Mouse (Mus musculus) intestine, embryonic 14.5 days (tissue): ENCODE measurements at regions not wholly inside any gene's neighbourhood (a gene's known extent, or its start where the extent isn't known, plus 50 kb on each side); places are given as distances from the start of the nearest gene placed in this dataset.
"Not testable (repeated sequence)": the region's sequence is repeated elsewhere in the genome, so short reads cannot be mapped to it uniquely, and the experiment has no call there.

Source experiments
- ATAC-seq: fragments of 200-750 bp; cut with Nextera tagmentation; replicated peaks from 2 replicates; pipeline ENCODE4 v1.8.0; 2017; ENCODE audit warnings: low read depth, moderate number of reproducible peaks, moderate TSS enrichment, moderate library complexity; ENCODE audit not compliant: low FRiP score, low TSS enrichment
- DNase-seq: peaks from one replicate; pipeline ENCODE4 v3.0.0-alpha.2; 2018; ENCODE audit warnings: low spot score
- H3K27ac ChIP-seq: fragments of 300-500 bp; sonication (generic); 2 replicates; pipeline ENCODE4 v1.5.1; 2014; ENCODE audit warnings: low read depth, mild to moderate bottlenecking, control low read depth
- H3K27me3 ChIP-seq: fragments of 300-500 bp; sonication (generic); replicated peaks from 2 replicates; pipeline ENCODE4 v1.6.1; 2014; ENCODE audit warnings: low read length, control low read depth; ENCODE audit not compliant: control insufficient read depth, insufficient read depth
- H3K36me3 ChIP-seq: fragments of 300-500 bp; sonication (generic); 2 replicates; pipeline ENCODE4 v1.6.1; 2014; ENCODE audit warnings: low read length, control low read depth; ENCODE audit not compliant: control insufficient read depth, insufficient read depth
- H3K4me1 ChIP-seq: fragments of 300-500 bp; sonication (generic); replicated peaks from 2 replicates; pipeline ENCODE4 v1.6.1; 2014; ENCODE audit warnings: low read length, control low read depth, mixed read lengths; ENCODE audit not compliant: control insufficient read depth, insufficient read depth
- H3K4me2 ChIP-seq: fragments of 300-500 bp; sonication (generic); 2 replicates; pipeline ENCODE4 v1.6.1; 2014; ENCODE audit warnings: low read length
- H3K4me3 ChIP-seq: fragments of 300-500 bp; sonication (generic); 2 replicates; pipeline ENCODE4 v1.5.1; 2014; ENCODE audit warnings: low read depth, low read length, control low read depth, mixed read lengths
- H3K9ac ChIP-seq: fragments of 300-500 bp; sonication (generic); 2 replicates; pipeline ENCODE4 v1.6.1; 2014; ENCODE audit warnings: mild to moderate bottlenecking, low read length
- H3K9me3 ChIP-seq: fragments of 300-500 bp; sonication (generic); 2 replicates; pipeline ENCODE4 v1.6.1; 2016; ENCODE audit warnings: low read length, control low read depth; ENCODE audit not compliant: control insufficient read depth
- WGBS: fragments of 180-500 bp; shearing (Covaris S2); extraction: QIAGEN DNeasy Blood & Tissue Kit; methylation state at CpG from one replicate; pipeline ENCODE4 v1.1.7; 2014; 5-methylcytosine and 5-hydroxymethylcytosine counted together

DNA sequence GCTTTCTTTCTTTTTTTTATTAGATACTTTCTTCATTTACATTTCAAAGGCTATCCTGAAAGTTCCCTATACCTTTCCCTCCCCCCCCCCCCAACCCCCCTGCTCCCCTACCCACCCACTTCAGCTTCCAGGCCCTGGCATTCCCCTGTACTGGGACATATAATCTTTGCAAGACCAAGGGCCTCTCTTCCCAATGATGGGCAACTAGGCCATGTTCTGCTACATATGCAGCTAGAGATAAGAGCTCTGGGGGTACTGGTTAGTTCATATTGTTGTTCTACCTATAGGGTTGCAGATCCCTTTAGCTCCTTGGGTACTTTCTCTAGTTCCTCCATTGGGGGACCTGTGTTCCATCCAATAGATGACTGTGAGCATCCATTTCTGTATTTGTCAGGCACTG lies 55.6 kb upstream of the Slc1a3 start:
- H3K36me3 ChIP-seq, ATAC-seq, H3K27me3 ChIP-seq, H3K27ac ChIP-seq, DNase-seq, H3K4me3 ChIP-seq, H3K9me3 ChIP-seq, H3K9ac ChIP-seq, H3K4me2 ChIP-seq, H3K4me1 ChIP-seq: not testable (repeated sequence)

- Histone ChIP-seq H3K27ac (no peak overlapping the region), H3K9me3 (no peaks in the 10 kb centered on the region), H3K27me3 (no peaks in the 10 kb centered on the region), H3K4me3 (no peak overlapping the region), H3K4me1 (peaks cover 5% of the 10 kb centered on the region; the same call in 1 of the 2 replicates), H3K36me3 (no peaks in the 10 kb centered on the region), H3K4me2 (no peak overlapping the region), H3K9ac (no peak overlapping the region)
- DNase-seq (peak; percentile 57), ATAC-seq (no peak)
- 22% methylated on average over 9 of the region's 9 CpGs for WGBS
These were observed 51.2 kb upstream of the Slc1a3 start for GRCm38 (mm10) chr15:8761741-8762271.

- Histone ChIP-seq H3K4me1 (peaks cover 5% of the 10 kb centered on the region; the same call in 1 of the 2 replicates), H3K4me3 (no peak overlapping the region), H3K27ac (no peak overlapping the region), H3K36me3 (no peaks in the 10 kb centered on the region), H3K4me2 (no peak overlapping the region), H3K9me3 (no peaks in the 10 kb centered on the region), H3K27me3 (no peaks in the 10 kb centered on the region), H3K9ac (no peak overlapping the region)
- ATAC-seq = no peak
- DNase-seq = no peak
- 86% methylated on average over 5 of the region's 5 CpGs for WGBS
These were observed 50.6 kb upstream of the Slc1a3 start for GRCm38 (mm10) chr15:8761132-8761531.
